Mouse (Mus musculus): ENCODE measurements around the gene Rspry1.

- TF ChIP-seq CTCF (conservative IDR thresholded peaks at IDR 0.05; ENCODE audit: insufficient read depth, insufficient read length, low read depth, low read length) (no peak), POLR2A (IDR thresholded peaks at IDR 0.05; ENCODE audit: low read depth, low read length) (no peak)
These were observed 102.9 kb downstream of the Rspry1 start for GRCm38 (mm10) chr8:94704669-94704984.
